Mouse (Mus musculus) heart, adult 2 months (tissue): ENCODE measurements around the gene Ubac2. TPM values are rescaled to one million over a fixed set of nuclear protein-coding genes. Genes with fewer than 3 reads are reported as not detected.

Source experiments
- DNase-seq, 2 experiments: peaks; one replicate each; pipeline ENCODE4 v3.0.0; 2021
- H3K27ac ChIP-seq: fragments of 200-600 bp; 2 replicates; pipeline ENCODE4 v1.8.1; 2022
- H3K27me3 ChIP-seq: fragments of 200-500 bp; 2 replicates; pipeline ENCODE4 v1.6.1; 2012; ENCODE audit warnings: mild to moderate bottlenecking, low read length, inconsistent platforms, mixed read lengths; ENCODE audit not compliant: control insufficient read depth, insufficient read depth
- H3K36me3 ChIP-seq: fragments of 200-500 bp; 2 replicates; pipeline ENCODE4 v1.6.1; 2012; ENCODE audit warnings: low read length, inconsistent platforms; ENCODE audit not compliant: control insufficient read depth, insufficient read depth
- H3K4me1 ChIP-seq: fragments of 200-500 bp; 2 replicates; pipeline ENCODE4 v1.6.1; 2011; ENCODE audit warnings: low read length; ENCODE audit not compliant: control insufficient read depth, insufficient read depth
- H3K4me3 ChIP-seq: fragments of 200-600 bp; 2 replicates; pipeline ENCODE4 v1.8.1; 2022
- H3K79me2 ChIP-seq: fragments of 200-500 bp; replicated peaks from 2 replicates; pipeline ENCODE4 v1.6.1; 2012; ENCODE audit warnings: mild to moderate bottlenecking, inconsistent platforms, low read length, moderate library complexity, mixed read lengths; ENCODE audit not compliant: control insufficient read depth, insufficient read depth
- H3K9ac ChIP-seq: fragments of 200-500 bp; 2 replicates; pipeline ENCODE4 v1.6.1; 2012; ENCODE audit warnings: low read depth, mild to moderate bottlenecking, control low read depth, inconsistent platforms, low read length, mixed read lengths
- CTCF ChIP-seq: fragments of 200-600 bp; IDR thresholded peaks from 2 replicates; pipeline ENCODE4 v1.8.1; 2022; ENCODE audit warnings: antibody characterized with exemption, mild to moderate bottlenecking, moderate library complexity
- EP300 ChIP-seq: fragments of 200-500 bp; IDR thresholded peaks from 2 replicates; pipeline ENCODE4 v1.6.1; 2011; ENCODE audit warnings: low read depth, low read length, control low read depth; ENCODE audit not compliant: insufficient read depth
- POLR2A ChIP-seq: fragments of 200-500 bp; IDR thresholded peaks from 2 replicates; pipeline ENCODE4 v1.6.1; 2011; ENCODE audit warnings: mild to moderate bottlenecking, low read depth, low read length, control low read depth; ENCODE audit not compliant: insufficient read depth
- WGBS: fragments of 180-500 bp; shearing (Covaris S2); methylation state at CpG from one replicate; pipeline ENCODE4 v1.1.7; 2018; 5-methylcytosine and 5-hydroxymethylcytosine counted together
- intact Hi-C: fragments of 180-260 bp; cut with DNase I; formaldehyde crosslinking; loops from one replicate; pipeline ENCODE4 v1.15.1; 2025
- polyA plus RNA-seq: library from polyadenylated mRNA; depleted of rRNA; stranded (reverse); fragments of >200 nt; gene quantifications from 2 replicates; pipeline ENCODE4 v1.2.3, GENCODE M21; 2012; rRNA removed
- total RNA-seq, 2 experiments: library from RNA; stranded (reverse); gene quantifications; 2 replicates each; pipeline ENCODE4 v1.2.3; 2021

Gene Ubac2
- total and polyA plus RNA-seq, 3 experiments, result 30.4 to 37.0 (median 31.9) TPM

DNA sequence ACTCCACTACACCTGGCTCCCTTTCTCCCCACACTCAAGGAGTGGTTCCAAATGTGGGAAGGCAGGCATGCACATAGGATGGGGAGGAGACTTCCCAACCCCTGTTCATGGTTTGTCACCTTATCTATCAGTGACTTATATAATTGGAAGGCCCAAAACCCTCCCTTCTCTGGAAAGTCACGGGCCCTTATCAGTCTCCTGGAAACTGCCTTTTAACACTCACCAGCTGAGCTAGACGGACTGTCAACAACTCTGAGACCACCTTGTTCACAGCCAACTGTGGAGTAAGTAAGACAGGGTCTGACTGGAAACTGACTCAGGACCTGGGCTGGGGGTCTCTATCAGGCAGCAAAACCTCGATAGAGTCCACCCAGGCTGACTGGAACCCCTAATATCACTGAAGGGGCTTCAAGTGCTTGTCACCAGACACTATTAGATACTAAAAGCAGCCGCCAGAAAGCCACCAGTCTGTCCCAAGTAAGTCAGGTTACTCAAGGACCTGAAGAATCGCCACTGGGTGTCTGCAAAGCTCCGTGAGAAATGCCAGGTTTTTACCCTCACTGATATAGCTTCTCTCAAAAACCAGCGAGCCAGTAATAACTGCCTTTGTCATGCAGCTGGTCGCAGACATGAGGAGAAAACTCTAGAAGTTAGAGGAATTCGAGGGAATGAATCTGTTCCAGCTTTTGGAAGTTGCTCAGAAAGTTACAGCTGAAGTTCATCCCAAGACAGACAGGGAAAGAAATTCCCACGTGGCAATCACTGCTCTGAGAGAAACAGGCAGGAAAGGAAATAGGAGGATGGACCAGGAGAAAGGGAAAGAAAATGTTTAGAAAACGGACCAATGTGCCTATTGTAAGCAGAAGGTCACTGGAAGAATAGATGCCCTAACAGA lies 190.6 kb downstream of the Ubac2 start:
- DNase-seq, result peak in 1 of 2 experiments; percentile 35
- Histone ChIP-seq H3K9ac (no peak overlapping the region), H3K27me3 (no peaks in the 10 kb centered on the region), H3K4me1 (peaks cover 4% of the 10 kb centered on the region), H3K79me2 (no peaks in the 10 kb centered on the region), H3K4me3 (no peak overlapping the region), H3K27ac (peak overlapping the region; percentile 28; the same call in 1 of the 2 replicates), H3K36me3 (no peaks in the 10 kb centered on the region)
- 24% methylated on average over 11 of the region's 11 CpGs for WGBS
- intact Hi-C loops, result loop anchor here (5.0 to 10.0 kb wide), 2 partner anchors 38 to 806 kb away; partner anchors contain the start of gene Tm9sf2
- TF ChIP-seq CTCF, result peak; percentile 30; the same call in 1 of the 2 replicates
- no peak for TF ChIP-seq EP300
- TF ChIP-seq POLR2A, result no peak

DNA sequence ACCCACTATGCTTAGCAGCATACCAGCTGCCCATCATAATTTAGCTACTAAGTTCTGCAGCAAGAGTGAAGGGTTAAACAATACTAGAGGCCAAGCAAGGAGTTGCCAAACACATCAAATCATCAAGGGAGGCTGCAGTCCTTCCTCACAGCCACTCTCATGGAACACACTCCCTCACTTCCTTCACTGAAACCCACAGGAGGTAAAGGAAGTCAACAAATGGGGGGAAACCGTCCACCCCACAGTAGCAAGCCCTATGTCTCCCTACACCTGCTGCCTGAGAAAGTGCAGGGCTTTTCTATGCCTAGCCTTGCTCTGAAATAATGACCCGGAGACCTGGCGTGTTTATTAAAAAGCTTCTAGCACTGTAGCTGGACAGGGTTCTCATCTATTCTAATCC lies 191.5 kb downstream of the Ubac2 start:
- Histone ChIP-seq H3K36me3 (no peaks in the 10 kb centered on the region), H3K27ac (no peak overlapping the region), H3K9ac (no peak overlapping the region), H3K4me3 (no peak overlapping the region), H3K79me2 (no peaks in the 10 kb centered on the region), H3K4me1 (peaks cover 5% of the 10 kb centered on the region), H3K27me3 (no peaks in the 10 kb centered on the region)
- DNase-seq, result no peak
- 57% methylated on average over 3 of the region's 3 CpGs for WGBS
- TF ChIP-seq CTCF (no peak), EP300 (no peak), POLR2A (no peak)
- intact Hi-C loops, result loop anchor here (5.0 to 10.0 kb wide), 2 partner anchors 37 to 805 kb away; partner anchors contain the start of gene Tm9sf2

Other genes with a start within 250 kb of the Ubac2 start
- 10 to 100 TPM; 24.0 to 25.7 TPM for gene Dock9, start 80.8 kb upstream of the Ubac2 start, total RNA-seq
- 19.8 and 27.1 TPM in 2 replicates for gene Dock9, start 80.8 kb upstream of the Ubac2 start, polyA plus RNA-seq
- gene Gpr18, start 37.2 kb downstream of the Ubac2 start, total RNA-seq, result under 1 TPM; 0.16 to 0.43 TPM
- 0.53 and 2.2 TPM in 2 replicates for gene Gpr18, start 37.2 kb downstream of the Ubac2 start, polyA plus RNA-seq
- gene Gpr183, start 86.6 kb downstream of the Ubac2 start, total RNA-seq, result 1 to 10 TPM in 1 of 2 experiments, under 1 TPM in 1; 0.84 to 1.1 TPM
- 1.3 and 1.4 TPM in 2 replicates for gene Gpr183, start 86.6 kb downstream of the Ubac2 start, polyA plus RNA-seq
- gene Timm8a2, start 156.1 kb downstream of the Ubac2 start, total RNA-seq, result not detected
- gene Timm8a2, start 156.1 kb downstream of the Ubac2 start, polyA plus RNA-seq, result 0.32 TPM in 1 of 2 replicates, not detected in the other
- 100 to 1,000 TPM; 121 to 143 TPM for gene Tm9sf2, start 228.4 kb downstream of the Ubac2 start, total RNA-seq
- gene Tm9sf2, start 228.4 kb downstream of the Ubac2 start, polyA plus RNA-seq, result 71.0 and 146 TPM in 2 replicates